Mouse (Mus musculus): ENCODE results near the gene Abca1.

Gene Abca1

GRCm38 (mm10) chr4:53159767-53160166 lies at the start of gene Abca1:
TSS of gene Abca1 (minus strand) at chr4:53159895.
- DNase-seq (ENCODE audit: low spot score): peak; percentile 82

- DNase-seq (ENCODE audit: low spot score): no peak
Observed at GRCm38 (mm10) chr4:53204482-53204881, 44.8 kb upstream of the Abca1 start.

- no peak for DNase-seq (ENCODE audit: low spot score)
Observed at GRCm38 (mm10) chr4:53203595-53204400, 44.1 kb upstream of the Abca1 start.

- DNase-seq (ENCODE audit: low spot score): no peak
Observed at GRCm38 (mm10) chr4:53200276-53200675, 40.6 kb upstream of the Abca1 start.

GRCm38 (mm10) chr4:53197842-53198241 lies 38.1 kb upstream of the Abca1 start:
- no peak for DNase-seq (ENCODE audit: low spot score)

GRCm38 (mm10) chr4:53196058-53196771 lies 36.5 kb upstream of the Abca1 start:
- DNase-seq (ENCODE audit: low spot score): peak; percentile 79

GRCm38 (mm10) chr4:53187071-53187470 lies 27.4 kb upstream of the Abca1 start:
- no peak for DNase-seq (ENCODE audit: low spot score)

GRCm38 (mm10) chr4:53186573-53186972 lies 26.9 kb upstream of the Abca1 start:
- DNase-seq (ENCODE audit: low spot score): no peak

GRCm38 (mm10) chr4:53186141-53186540 lies 26.4 kb upstream of the Abca1 start:
- DNase-seq (ENCODE audit: low spot score): no peak

GRCm38 (mm10) chr4:53181479-53181878 lies 21.8 kb upstream of the Abca1 start:
- no peak for DNase-seq (ENCODE audit: low spot score)

GRCm38 (mm10) chr4:53179308-53179820 lies 19.7 kb upstream of the Abca1 start:
- no peak for DNase-seq (ENCODE audit: low spot score)

GRCm38 (mm10) chr4:53178489-53178888 lies 18.8 kb upstream of the Abca1 start:
- no peak for DNase-seq (ENCODE audit: low spot score)

- DNase-seq (ENCODE audit: low spot score): no peak
Observed at GRCm38 (mm10) chr4:53177696-53178095, 18.0 kb upstream of the Abca1 start.

- DNase-seq (ENCODE audit: low spot score): no peak
Observed at GRCm38 (mm10) chr4:53174906-53175305, 15.2 kb upstream of the Abca1 start.

- no peak for DNase-seq (ENCODE audit: low spot score)
Observed at GRCm38 (mm10) chr4:53170403-53170802, 10.7 kb upstream of the Abca1 start.

GRCm38 (mm10) chr4:53165231-53165630 lies 5.5 kb upstream of the Abca1 start:
- no peak for DNase-seq (ENCODE audit: low spot score)

GRCm38 (mm10) chr4:53159176-53159575 lies 519 bp downstream of the Abca1 start:
- DNase-seq (ENCODE audit: low spot score): peak; percentile 31

GRCm38 (mm10) chr4:53158634-53159033 lies 1.1 kb downstream of the Abca1 start:
- peak; percentile 81 for DNase-seq (ENCODE audit: low spot score)

GRCm38 (mm10) chr4:53155471-53155870 lies 4.2 kb downstream of the Abca1 start:
- DNase-seq (ENCODE audit: low spot score): no peak

- DNase-seq (ENCODE audit: low spot score): no peak
Observed at GRCm38 (mm10) chr4:53153711-53154110, 6.0 kb downstream of the Abca1 start.

- DNase-seq (ENCODE audit: low spot score): no peak
Observed at GRCm38 (mm10) chr4:53153061-53153460, 6.6 kb downstream of the Abca1 start.

- no peak for DNase-seq (ENCODE audit: low spot score)
Observed at GRCm38 (mm10) chr4:53152655-53153054, 7.0 kb downstream of the Abca1 start.

- DNase-seq (ENCODE audit: low spot score): no peak
Observed at GRCm38 (mm10) chr4:53150516-53150915, 9.2 kb downstream of the Abca1 start.

All from ovary, postnatal 14 days (tissue).